Mouse (Mus musculus): ENCODE results near the gene Hoxa11. TPM values are rescaled to one million over a fixed set of nuclear protein-coding genes. Genes with fewer than 3 reads are reported as not detected.

Gene Hoxa11
- total RNA-seq, 2 experiments from 2014 or later, result not detected

DNA sequence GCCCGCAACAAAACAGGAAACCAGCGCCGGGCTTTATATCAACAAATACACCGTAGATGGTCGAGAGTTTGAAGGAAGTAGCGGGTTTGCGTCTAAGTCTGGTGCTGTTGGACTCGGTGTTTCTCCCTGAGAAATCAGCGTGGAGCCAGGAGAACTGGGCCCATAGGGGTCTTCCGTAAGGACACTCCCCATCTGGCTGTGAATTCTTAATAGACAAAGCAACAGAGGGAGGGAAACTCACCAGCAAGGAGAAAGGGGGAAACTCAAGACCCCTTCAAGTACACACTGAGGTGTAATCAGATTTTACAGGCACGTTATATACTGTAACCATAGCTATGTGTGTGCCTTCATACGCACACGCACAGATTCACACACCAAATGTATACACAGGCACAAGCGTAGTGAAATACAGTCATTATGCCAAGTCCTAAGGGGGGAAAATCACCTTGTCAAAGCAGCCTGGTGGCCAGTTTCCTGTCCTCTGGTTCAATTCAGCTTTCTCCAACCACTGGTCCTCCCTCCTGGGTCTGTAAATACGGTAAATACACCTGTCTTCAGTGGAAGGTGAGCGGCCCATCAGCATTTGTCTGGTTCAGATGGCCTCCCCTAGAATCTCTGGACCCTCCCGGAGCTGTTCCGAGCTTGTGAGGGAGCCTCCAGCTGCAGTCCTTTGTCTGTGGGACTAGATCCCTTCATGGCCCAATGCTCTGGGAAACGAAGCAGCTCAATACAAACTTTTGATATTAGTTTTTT lies 20.5 kb upstream of the Hoxa11 start:
- no peak for ATAC-seq (replicated peaks; ENCODE audit: low FRiP score, poor library complexity, severe bottlenecking)

DNA sequence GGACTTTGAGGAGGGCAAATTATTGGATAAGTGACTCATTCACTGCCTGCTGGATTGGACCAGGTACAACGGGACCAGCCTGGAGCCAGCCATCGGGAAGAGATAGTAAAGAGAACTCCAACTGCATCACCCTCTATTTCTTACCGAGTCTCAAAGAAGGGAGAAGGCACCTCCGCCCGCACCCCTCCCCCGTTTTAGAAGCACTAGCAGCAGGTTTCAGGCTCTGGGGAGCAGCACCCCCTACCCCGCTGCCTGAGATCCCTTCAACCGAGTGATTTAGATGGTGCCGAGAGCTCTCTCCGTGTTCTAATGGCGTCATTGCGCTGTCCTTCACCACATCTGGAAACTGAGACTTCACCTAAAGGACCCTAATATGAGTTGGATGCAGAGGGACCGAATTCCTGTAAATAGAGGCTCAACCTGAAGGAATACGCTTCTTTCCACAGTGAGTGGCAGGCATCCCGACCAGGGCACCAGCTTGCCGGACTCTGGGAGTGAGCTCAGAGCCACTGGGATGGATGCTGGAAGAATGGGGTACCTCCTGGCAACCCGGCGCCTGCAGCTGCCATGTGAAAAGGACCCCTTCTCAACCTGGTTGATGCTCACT lies 19.8 kb upstream of the Hoxa11 start:
- ATAC-seq (replicated peaks; ENCODE audit: low FRiP score, poor library complexity, severe bottlenecking), result no peak

DNA sequence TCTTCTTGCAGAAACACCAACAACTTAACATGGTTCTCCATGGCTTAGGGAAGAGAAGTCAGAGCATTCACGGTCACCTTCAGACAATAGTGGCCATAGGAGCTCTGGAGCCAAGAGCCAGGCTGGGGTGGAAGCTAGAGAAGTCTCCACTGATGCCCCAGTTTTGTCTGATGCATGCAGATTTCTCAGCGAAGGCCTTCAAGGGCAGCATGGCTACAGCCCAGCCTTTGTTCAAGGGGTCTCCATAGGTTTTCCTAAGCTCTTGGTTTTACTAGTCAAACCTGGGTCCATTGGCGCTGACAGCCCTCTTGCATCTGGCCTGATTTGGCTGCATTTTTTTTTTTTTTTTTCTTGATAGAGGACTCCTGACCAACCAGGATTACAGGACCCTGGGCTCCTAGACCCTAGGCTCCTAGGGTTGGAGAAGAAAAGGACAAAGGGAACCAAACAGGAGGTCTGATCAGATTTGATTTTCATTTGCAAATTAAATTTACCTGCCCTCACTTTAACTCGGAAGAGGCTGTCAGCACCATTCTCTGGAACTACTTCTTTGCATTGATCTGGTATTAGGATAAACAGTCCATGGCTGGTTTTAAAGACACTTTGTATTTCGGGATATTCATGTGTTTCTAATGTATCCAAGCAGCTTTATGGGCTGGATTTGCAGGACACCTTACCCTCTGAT lies 18.6 kb upstream of the Hoxa11 start:
- no peak for ATAC-seq (replicated peaks; ENCODE audit: low FRiP score, poor library complexity, severe bottlenecking)

DNA sequence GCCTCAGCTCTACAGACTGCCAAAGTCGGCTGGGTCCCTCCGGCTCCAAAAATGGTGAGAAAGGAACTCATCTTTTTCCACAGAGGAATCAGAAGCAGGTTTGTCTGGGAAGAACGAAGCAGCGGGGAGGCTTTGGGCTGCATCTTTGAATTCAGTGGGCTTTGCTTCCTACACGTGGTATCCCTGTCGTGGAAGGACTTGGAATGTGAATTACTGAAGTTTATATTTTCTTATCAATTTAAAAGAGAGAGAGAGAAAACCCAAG lies 17.6 kb upstream of the Hoxa11 start:
- ATAC-seq (replicated peaks; ENCODE audit: low FRiP score, poor library complexity, severe bottlenecking), result no peak

DNA sequence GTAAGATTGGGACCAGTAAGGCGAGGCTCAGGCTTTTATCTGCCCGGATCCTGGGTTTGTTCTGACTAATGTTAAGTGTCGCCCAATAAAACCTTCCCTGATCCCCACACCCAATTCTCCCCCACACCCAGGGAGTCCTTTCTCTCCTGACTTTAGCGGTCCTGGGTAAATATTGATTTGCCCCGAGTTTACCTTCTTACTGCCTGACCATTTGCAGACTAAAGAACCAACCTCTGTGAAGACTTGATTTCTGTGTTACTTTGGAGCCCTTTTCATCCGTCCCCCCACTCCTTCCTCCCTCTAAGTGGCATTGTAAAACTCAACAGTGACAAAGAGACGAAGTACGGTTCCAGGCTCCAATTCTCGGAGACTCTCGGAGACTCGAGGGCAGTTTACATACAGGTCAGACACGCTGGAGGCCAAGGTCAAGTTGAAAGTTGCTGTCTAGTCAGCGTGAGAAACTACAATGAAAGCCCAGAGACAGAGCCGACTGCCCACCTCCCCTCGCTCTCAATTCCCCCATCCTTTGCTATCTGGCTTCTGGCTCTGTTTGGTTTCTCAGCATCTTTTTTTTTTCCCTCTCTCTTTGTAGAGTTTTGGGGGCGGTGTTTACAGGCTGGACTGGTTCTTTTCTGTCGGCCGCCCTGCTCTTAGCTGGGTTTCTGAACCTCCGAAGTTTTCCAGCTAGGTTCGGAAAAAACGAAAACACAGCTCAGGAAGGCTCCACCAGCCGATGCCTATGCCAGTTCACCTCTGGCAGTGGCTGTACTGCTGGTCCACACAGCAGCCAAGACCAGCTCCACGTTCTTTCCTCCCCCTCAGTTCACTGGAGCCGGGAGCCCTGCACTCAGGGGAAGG lies 17.1 kb upstream of the Hoxa11 start:
- ATAC-seq (replicated peaks; ENCODE audit: low FRiP score, poor library complexity, severe bottlenecking), result no peak

DNA sequence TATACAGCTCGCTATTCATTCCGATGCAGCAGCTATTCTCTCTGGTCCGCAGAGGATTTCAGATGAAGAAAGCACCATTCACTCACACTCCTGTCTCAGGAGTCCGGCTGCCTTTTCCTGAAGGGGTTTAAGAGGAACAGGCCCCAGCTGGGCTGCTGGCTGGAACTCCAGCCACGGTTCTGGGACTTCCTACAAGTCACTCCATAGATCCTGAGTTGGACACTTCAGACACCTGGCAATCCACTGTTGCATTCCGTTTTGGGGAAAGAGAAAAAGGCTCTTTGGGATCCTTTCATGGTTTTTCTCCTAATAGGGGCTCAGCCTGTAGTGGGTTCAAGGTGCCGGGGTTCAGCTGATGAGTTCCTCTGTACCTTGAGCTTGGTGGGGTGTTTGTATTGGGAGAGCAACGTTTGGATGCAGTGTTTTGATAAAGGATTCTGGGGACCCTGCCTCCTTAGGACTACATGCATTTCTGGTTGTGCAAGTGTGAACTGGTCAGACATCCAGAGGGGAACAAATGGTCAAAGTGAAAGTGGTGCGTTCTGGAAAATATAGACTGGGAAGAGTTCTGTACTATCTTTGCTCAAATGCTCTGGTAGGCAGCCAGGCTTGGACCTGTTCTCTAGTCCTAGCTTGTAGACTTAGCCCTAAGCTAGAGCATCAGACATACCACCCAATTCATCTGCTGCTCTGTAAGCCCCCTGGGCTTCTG lies 16.3 kb upstream of the Hoxa11 start:
- no peak for ATAC-seq (replicated peaks; ENCODE audit: low FRiP score, poor library complexity, severe bottlenecking)

DNA sequence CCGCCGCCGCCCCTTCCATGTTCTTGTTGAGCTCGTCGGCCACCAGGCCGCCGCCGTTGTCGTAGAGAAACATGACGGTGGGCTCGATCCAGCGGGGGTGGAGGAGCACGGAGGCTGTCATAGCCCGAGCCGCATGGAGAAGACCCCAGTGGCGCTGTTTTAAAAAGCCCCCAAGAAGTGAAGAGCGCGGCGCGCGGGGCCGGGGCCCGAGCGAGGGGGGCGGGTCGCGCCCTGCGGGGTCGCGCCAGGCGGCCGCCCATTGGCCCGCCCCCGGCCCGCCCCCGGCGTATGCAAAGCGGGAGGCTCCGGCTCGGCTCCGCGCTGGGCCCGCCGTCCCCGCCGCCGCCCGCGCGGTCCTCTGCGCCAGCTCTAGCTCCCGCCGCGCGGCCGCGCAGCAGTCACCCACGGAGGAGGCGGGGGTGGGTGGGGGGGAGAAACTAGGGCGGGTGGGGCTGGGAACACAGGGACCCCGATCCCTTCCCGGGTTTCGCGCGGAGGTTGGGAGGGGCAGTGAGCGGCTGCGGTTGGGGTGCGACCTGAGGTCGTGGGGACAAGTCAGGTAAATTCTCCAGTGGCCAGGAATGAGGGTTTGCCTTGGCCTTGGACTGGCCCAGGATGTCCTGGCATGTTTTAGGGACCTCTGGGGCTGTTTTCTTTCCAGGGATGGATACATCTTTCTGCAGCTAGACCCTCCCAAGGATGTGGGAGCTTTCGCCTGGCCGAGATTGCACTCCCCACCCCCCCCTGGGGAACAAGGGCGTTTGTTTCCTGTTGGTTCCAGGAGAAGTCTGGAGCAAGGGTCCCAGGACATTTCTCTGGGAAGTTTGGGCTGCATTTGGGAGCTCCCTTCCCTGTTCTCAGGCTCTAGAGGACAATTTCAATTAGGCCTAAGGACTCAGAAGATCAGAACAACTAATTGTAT lies 15.3 kb upstream of the Hoxa11 start, which contains the start of gene Hoxa13:
Gene Hoxa13, minus strand, starts transcription at position 227 of the 922 bp plus-strand sequence.
- no peak for ATAC-seq (replicated peaks; ENCODE audit: low FRiP score, poor library complexity, severe bottlenecking)

DNA sequence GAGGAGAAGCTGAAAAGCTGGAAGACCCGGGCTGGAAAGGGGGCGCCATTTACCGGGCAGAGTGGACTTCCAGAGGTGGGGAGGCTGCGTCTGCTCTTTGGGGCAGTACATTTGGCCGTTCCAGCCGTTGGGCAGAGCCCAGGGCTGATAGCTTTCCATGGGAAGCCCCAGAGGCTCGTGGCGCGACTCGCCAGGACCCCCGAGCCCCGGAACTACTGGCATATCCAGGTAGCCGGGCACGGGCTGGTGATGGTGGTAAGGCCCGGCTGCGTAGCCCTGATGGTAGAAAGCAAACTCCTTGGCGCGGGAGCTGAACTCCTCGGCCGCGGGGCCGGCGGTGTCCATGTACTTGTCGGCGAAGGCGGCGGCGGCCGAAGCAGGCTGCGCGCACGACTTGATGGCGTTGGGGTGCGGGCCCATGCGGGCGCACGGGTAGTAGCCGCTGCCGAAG lies 14.2 kb upstream of the Hoxa11 start:
- no peak for ATAC-seq (replicated peaks; ENCODE audit: low FRiP score, poor library complexity, severe bottlenecking)

DNA sequence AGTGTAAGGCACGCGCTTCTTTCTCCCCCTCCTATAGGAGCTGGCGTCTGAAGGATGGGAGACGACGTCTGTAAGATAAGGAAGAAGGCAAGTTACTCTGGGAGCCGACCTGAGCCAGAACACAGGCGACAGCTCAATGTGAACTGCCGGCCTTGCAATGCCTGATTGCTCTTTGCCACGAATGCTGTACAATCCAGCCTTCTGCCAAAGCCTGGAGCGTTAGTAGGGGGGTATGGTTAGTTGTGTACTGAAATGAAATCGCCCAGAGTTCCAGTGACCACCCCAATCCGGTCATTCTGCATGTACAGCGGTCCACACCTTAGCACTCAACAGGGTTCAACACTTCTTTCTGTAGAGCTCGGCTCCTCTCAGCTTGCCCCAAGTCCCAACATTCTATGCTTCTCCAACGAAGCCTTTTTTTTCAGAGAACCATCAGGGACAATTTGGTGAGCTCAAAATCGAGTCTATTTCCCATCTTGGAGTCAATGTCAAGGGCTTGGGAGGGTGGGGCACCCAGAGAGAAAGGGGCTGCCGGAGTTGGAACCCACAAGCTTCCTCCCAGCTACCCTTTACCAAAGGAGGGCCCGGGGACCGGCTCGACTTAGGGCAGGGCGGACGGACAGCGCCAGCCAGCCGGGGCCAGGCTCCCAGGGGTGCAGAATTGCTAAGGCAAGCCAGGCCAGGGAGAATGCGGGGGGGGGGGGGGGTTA lies 13.6 kb upstream of the Hoxa11 start:
- no peak for ATAC-seq (replicated peaks; ENCODE audit: low FRiP score, poor library complexity, severe bottlenecking)

DNA sequence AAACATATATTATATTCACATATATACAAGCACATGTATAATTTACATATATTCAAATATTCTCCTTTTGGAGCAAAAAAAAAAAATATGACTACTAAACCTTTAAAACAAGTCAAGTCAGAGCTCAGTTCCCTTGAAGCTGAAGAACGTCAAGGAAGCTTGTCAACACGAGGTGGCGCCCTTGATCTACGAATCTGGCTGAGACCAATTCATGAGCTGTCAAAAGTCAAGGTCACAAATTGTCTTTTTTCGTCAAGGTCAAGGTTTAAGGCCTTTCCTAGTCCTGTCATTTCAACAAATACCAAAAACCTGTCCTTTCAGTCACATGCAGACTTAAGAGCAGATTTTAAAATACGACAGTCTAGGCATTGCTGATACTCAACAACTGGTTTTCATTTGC lies 11.3 kb upstream of the Hoxa11 start:
- ATAC-seq (replicated peaks; ENCODE audit: low FRiP score, poor library complexity, severe bottlenecking), result no peak

DNA sequence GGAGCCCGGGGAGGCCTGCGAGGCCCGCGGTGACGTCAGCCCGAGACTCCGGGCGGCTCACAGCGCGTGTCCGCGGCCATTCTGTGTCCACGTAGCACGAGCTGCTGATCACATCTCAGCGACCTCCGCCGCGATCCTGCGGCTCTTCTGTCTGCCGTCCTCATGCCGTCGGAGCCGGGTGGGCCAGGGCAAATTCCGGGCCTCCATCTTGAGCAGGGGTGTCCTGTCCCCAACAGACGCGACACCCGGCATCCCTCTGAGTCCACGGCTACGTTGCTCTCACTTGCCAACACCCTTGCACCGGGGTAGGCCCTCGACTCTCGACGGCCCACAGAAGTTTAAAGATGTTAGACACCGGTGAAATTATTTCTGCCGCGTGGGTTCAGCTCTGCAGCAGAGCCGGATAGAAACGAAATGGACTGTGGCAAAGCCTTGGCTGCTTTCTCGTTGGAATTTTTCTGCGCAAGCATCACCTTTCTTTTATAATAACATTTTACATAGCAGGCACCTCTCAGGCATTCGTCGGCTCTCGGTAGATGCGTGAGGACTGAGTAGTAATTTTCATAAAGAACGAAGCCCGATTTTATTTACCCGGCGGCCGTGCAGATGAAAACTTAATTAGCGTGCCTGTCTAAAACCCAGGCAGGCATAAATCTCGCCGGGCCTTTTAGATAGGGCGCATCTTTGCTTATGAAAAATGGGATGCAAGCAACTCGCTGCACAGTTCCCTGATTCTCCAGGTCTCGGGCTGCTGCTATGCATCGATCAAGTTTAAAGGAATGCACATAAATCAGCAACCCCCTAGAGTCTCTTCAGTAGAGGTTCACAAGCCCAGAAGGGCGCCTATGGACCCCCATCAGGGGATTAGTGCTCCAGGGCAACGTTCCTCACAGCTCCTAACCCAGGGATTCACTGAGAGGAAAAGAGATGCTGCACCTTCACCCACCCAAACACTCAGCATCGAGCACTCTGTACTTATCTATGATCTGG lies 8.2 kb upstream of the Hoxa11 start:
- ATAC-seq (replicated peaks; ENCODE audit: low FRiP score, poor library complexity, severe bottlenecking), result no peak

DNA sequence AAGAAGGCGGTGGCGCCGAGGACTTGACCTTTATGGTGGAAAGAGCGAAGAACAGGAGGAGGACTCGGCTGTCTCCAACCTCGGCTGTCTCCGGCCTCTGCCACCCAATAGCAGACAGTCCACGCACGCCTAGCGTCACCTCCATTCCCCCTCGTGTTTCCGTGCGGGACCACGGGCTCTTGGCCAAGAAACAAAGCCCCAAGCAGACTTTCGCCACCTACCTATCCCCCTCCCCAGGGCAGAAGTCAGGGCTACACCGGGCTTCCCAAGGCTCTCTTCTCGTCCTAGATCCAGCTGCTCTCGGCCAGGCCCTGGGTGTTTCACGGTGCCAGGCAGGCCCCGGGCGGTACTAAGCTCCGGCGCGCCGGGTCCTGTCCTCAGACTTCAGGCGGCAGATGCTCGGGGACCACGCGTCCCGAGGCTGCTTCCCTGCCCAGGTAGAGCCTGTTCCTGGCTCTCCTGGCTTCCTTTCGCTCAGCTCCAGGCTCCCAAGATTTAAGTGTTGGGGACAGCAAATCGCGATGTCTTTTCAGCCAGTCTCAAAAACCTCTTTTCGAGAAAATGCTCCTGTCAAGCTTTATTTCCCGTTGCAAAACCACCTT lies 7.3 kb upstream of the Hoxa11 start:
- ATAC-seq (replicated peaks; ENCODE audit: low FRiP score, poor library complexity, severe bottlenecking), result no peak

DNA sequence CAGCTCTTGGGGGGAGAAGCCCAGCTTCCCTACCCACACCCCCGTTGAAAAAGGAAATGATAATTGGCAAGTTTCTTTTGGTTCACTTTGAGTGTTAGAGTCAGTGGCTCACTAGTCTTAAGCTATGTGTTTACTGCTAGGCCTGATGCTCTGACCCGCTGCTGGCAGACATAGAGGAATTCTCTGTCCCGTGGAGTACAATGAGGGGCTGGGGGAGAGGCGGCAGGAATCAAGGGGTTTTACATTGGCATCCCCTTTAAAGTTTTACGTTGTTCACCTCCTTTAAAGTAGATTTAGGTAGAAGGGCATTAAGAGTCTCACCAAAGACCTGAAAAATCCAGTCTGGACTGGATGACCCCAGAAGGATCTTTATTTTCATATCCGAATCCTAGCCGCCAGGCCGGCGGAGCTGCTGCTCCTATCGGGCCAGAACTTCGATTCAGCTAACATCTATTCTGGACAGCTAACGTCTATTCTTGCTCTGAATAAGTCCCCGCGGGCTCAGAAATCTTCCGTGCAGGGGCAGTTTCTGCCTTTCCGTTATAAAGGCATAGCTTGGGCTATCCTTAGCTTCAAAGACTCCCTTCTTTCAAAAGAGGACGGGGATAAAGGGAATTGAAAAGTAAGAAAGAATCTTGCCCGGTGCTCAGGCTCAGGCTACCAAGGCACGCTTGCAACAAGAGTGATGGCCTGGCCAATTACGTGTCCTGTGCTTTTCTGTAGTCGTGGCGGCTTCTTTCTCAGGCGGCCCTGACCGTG lies 6.6 kb upstream of the Hoxa11 start:
- no peak for ATAC-seq (replicated peaks; ENCODE audit: low FRiP score, poor library complexity, severe bottlenecking)

DNA sequence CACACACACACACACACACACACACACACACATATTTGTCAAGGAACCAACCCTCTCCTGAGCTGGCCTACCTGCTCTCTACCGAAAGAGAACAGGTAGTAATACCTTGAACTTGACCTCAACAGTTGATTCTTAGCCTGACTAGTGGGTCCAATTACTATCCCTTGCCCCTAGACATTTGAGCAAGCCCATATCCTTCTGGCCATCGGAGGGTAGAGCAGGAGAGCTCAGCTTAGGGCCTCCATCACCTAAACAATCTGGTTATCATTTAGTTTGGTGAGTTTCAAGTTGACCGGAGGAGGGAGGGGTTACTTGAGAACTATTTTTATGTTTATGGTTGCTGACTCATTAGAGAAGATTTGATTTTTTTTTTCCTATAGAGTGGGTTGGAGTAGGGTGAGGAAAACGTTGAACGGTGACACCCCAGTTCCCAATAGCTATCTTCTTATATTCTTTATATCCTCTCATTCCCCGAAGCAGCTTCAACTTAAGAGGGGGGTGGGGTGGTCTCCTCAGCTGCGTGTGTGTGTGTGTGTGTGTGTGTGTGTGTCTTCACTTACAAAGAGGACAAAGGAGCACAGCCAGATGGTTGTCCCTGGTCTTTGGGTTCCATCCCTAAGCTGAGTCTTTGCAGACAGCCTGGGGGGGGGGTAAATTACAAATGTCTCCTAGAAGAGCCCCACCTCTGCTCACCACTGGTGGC lies 5.7 kb upstream of the Hoxa11 start:
- ATAC-seq (replicated peaks; ENCODE audit: low FRiP score, poor library complexity, severe bottlenecking), result no peak

DNA sequence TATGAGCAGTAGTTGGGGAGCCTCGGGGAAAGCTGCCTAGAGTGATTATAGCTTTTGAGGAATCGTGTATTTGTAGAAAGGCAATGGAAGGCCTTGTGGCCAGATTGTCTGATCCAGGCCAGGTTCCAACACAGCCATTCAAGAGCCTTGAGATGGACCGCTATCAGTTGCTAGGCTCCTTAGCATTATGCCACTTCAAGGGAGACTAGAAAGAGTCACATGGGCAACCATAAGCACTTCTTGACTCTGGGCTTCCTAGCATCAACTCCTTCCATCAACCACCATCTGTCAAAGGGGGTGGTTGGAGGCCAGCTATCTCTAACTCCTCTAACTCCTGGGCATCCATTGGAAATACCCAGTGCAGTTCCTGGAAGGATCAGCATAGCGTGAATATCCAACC lies 4.2 kb upstream of the Hoxa11 start:
- ATAC-seq (replicated peaks; ENCODE audit: low FRiP score, poor library complexity, severe bottlenecking), result no peak

Data from erythroid progenitor cell, adult 5-6 weeks (primary cell).